Mouse (Mus musculus) frontal cortex, adult (tissue): ENCODE results near the gene Slc12a6.
A peak's percentile ranks its signal among the peaks of the same experiment; 100 is the strongest.

Experiments
- ATAC-seq: cut with Nextera tagmentation; 2 replicates; pipeline ENCODE4 v1.9.2; 2017; ENCODE audit warnings: mild to moderate bottlenecking, moderate library complexity, mixed read lengths; ENCODE audit not compliant: low TSS enrichment

The Slc12a6 gene

DNA sequence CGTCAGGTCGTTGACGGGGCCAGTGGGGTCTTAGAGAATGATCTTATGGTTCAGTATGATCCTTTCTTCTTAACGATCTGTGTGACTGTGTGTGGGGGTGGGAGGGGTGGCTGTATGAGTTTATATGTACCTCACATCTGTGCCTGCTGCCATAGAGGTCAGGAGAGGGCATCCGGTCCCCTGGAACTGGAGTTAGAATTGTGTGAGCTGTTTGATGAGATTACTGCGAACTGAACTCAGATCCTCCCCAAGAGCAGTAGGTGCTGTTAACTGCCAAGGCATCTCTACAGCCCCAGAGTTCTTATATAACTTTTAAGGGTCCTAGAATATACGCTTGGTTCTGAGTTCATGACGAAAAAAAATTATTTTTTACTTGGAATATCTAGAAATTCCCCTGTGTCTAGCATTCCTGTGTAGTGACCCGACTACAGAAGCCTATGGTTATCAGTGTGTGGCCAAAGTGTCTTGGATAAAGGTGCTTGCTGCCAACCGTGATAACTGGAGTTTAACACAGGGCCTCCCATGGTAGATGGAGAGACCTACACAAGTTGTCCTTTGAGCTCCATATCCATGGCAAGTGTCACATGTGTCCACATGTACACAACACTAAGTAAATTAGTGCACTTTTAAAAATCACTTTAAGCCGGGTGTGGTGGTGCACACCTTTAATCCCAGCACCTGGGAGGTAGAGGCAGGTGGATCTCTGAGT lies 62.6 kb downstream of the Slc12a6 start:
- no peak for ATAC-seq

DNA sequence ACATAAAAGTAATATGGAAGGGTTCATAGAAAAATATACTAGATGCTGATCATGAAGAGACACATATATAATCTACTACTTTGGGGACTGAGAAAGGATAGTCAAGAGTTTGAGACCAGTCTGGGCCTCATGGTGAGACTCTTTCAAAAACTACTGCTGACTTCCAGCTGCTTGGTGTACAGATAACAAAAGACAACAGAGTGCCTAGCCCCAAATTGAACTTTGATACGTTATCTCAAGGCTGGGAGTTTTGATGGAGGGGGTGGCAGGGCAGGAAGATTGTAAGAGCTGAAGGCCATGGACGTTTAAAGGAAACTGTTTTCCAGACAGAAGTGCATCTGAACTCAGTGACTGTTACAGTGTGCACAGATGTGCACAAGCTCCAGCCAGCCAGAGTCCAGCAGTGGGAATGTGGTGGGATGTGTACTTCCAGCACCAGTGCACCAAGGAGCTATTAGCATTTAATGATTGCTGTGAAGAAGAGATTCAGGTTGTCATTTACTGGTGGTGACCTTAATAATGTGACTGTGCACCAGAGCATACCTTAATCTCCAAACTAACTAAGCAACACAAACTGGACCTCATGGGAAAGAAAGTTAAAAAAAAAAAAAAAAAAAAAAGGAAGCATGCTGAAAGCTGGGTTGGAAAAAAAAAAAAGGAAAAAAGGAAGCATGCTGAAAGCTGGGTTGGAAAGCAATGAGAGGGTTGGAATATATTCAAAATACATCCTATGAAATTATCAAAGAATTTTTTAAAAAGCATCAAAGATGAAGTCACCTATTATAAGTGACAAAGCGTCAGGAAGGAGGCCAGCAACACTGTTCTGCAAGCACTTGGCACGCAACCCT lies 66.7 kb downstream of the Slc12a6 start:
- no peak for ATAC-seq

GRCm38 (mm10) chr2:112337211-112337610 lies 71.6 kb downstream of the Slc12a6 start:
- ATAC-seq, result no peak

DNA sequence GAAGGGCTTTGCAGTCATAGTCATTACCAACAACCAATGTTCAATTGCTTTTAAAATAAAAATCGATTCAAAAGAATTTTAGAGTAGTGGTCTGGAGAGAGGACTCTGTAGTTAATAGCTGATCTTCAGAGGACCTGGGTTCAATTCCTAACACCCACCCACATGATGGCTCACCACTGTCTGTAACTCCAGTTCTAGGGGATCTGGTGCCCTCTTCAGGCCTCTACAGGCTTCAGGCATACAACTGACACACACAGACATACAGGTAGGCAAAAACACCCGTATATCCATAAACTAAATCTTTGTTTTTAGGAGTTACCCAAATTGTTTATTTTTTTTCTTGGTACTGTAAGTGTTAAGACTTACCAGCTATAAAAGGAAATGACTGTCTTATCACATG lies 74.1 kb downstream of the Slc12a6 start:
- peak; percentile 59; the same call in 1 of the 2 replicates for ATAC-seq

GRCm38 (mm10) chr2:112341117-112341516 lies 75.5 kb downstream of the Slc12a6 start:
- no peak for ATAC-seq

DNA sequence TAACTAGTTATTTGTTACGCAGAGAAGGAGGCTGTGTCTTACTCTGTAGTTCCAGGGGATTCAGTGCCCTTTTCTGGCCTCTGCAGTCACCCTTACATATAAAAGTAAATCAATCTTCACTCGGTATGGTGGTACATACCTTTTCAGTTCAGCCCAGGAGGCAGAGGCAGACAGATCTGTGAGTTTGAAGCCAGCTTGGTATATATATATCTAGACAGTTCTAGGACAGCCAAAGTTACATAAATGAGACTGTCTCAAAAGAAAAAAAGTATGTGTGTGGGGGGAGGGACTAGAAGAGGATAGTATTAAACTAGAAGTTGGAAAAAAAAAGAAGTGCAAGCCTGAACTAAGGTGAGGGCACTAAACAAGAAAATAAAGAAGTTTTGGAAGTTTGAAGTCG lies 82.6 kb downstream of the Slc12a6 start:
- ATAC-seq, result peak; percentile 92

DNA sequence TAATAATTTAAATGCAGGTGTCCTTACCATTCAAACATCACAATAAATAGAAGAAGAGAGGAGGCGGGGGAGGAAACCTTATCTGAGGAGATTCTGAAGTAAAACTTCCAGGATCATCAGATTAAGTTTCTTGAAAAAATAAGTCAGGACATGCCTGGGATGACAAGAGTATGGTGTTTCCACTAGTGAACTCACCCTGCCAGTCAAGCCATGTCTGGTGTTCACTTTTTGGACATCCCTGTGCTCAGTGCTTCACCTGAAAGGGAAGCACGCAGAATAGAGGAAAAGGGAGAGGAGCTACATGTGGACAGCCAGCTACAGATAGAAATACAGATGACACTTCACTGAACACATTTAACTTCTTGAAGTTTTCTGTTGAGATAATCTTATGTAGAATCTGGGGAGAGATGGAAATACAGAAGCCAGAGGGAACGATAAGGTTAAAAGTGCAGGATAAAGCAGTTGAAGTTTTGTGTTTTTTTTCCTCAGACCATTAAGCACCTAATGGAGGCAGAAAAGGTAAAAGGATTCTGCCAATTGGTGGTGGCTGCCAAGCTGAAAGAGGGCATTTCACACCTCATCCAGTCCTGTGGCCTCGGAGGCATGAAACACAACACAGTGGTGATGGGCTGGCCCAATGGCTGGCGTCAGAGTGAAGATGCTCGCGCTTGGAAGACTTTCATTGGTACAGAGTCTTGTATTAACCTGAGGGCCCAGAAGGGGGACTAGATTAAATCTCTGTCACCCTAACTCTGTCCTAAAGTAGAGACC lies 88.2 kb downstream of the Slc12a6 start:
- no peak for ATAC-seq

DNA sequence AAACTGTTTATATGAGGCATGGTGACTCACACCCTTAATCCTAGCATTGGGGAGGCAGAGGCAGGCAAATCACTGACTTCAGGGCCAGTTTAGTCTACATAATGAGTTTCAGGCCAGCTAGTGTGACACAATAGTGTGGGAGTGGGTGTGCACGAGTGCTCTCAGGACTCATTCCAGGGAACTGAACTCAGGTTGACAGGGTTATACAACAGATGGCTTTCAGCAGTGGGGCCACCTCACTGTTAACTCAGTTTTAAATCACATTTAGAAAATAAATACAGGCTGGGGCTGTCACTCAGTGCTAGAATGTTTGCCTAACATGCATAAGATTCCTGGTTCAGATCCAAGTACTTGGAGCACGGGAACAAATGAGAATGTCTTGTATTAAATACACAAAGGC lies 94.0 kb downstream of the Slc12a6 start:
- peak; percentile 64 for ATAC-seq

DNA sequence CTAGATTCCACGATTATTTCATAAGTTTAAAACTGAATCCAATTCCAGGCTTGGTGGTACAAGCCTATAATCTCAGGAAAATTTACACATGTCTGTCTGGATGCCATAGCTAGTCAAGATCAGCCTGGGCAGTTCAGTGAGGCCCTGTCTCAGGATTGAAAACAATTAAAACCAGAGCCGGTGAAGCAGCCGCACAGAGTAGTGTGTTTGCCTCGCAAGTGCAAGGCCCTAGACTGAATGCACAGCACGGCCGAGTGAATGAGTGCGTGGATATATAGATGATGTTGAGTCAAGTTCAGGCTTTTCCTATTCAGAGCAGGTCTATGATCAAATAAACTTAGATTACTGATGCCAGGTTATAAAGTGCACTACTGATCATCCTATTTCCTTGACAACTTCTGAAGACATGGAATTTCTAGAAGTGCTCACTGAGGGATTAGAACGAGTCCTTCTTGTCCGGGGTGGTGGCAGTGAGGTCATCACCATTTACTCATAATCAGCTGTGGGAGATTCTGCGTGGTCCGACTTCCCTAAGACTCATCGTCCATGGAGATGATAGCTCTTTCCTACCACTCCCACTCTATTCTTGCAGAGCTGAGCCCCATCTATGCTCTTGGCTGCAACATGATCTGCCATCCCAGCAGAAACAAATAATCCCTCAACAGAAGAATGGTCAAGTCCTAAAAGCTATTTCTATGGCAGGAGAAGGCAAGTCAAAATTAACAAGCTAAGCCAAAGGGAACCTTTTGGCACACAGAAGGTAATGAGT lies 94.6 kb downstream of the Slc12a6 start:
- 0 out of 2 replicates have a peak, but pooled peaks have one; percentile 18 for ATAC-seq

DNA sequence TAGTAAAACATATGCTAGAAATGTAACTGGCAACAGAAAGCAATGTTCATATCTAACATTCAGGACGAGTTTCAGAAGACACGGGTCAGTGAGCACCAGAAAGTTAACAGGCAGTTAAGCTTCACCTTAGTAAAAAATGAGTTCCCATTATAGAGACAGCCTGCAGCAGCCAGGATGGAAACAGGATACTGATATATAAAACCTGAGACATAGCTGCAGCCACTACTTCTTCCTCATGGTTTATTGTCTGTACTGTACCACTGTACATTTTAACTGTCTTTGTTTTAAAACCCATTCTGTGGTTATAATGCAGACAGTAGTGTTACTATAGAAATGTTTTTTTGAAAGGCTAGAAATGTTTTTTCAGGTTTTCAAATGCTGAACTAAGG lies 95.2 kb downstream of the Slc12a6 start:
- no peak for ATAC-seq

GRCm38 (mm10) chr2:112367222-112367621 lies 101.6 kb downstream of the Slc12a6 start:
- peak; percentile 31; the same call in 1 of the 2 replicates for ATAC-seq

GRCm38 (mm10) chr2:112367726-112368673 lies 102.4 kb downstream of the Slc12a6 start, which contains the start of gene Emc4:
TSS of gene Emc4 (minus strand) at chr2:112368027.
- peak; percentile 92 for ATAC-seq

GRCm38 (mm10) chr2:112369941-112370340 lies 104.3 kb downstream of the Slc12a6 start:
- ATAC-seq, result no peak

GRCm38 (mm10) chr2:112373141-112373540 lies 107.5 kb downstream of the Slc12a6 start:
- ATAC-seq, result no peak

DNA sequence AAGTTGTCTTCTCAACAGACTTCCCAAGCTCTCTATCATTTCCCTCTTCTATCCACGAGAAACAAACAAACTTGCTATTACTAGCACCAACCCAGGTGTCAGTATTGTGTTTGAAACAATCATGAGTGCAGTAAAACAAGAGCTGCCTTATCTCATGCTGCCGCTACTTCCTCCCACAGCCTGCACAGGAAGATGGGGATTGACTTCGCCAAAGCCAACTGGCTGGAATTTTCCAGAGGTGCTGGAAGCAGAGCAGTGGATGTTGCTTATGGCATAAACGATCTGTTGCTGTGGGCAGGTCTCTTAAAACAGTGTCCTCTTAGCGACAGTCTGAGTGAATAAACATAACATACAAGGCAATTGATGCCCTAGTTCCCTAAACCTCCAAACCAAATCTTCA lies 109.0 kb downstream of the Slc12a6 start:
- ATAC-seq, result no peak

DNA sequence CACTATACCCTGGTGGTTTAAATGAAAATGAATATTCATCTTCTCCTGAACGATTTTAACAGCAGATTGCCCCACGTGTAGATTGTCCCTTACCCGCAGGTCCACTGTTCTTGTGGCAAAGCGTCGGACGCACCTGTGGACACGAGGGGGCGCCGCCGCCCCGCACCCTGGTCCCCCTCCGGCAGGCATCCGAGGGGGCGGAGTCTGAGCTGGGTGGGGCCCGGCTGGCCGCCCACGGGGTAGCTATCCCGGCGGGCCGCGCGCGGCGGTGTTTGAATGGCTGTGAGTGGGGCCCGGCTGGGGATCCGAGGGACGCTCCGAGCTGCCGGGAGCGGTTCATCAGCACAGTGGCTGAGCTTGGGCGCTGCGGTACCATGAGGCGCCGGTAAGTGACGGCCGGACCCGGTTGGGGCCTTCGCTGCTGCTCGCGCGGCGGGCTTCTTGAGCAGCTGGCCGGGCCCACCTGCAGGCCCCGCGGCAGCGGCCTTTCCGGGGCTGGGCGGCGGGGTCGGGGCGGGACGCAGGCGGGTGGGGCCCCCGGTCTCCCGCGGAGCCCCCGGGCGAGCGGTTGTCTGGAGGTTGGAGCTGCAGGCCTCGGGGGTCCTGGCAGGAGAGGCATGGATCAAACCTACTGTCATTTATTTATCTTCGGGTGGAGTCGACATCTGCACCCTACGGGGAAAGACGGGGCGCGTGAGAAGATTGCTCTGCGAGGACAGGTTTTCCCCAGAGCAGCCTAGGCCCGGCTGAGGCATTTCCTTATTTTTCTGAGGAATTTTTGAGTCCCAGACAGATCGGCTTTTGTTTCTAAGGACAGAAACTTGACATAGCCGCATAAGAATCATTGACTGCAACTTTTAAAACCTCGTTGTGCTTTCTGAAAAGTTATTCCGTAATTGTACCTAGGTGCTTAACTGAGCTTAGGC lies 113.6 kb downstream of the Slc12a6 start, which contains the start of gene Katnbl1:
Gene Katnbl1, plus strand, starts transcription at position 239 of the 926 bp plus-strand sequence.
- peak; percentile 98 for ATAC-seq

GRCm38 (mm10) chr2:112380131-112380530 lies 114.5 kb downstream of the Slc12a6 start:
- no peak for ATAC-seq

DNA sequence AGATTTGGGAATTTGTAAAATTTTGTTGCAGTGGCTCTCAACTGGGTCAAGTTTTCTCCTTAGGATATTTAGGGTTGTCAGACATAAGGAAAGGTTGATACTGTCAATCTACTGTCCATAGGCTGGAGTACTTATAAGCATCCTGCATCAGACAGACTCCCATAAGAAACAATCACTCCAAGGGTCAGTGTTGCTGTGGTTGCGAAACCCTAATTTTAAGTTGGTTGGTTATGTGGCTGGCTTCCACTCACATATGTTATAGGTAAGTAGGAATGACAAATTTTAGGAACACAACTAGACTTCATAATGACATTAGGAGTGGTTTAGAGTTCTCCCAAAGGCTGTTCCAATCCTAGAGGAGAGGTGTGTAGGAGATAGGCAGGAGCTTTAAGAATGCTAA lies 115.6 kb downstream of the Slc12a6 start:
- ATAC-seq, result no peak

- no peak for ATAC-seq
Observed at GRCm38 (mm10) chr2:112390843-112391242, 125.2 kb downstream of the Slc12a6 start.
